Mouse (Mus musculus) cerebellum, adult (tissue): Measurements from ENCODE around the gene Tsc22d1.
A peak's percentile ranks its signal among the peaks of the same experiment; 100 is the strongest.

ENCODE experiments used
- ATAC-seq: cut with Nextera tagmentation; 2 replicates; pipeline ENCODE4 v1.9.2; 2017; ENCODE audit warnings: mild to moderate bottlenecking, moderate library complexity, mixed read lengths; ENCODE audit not compliant: insufficient number of reproducible peaks, low FRiP score, low TSS enrichment

Tsc22d1 gene

GRCm38 (mm10) chr14:76544136-76544535 is 129.4 kb downstream of the Tsc22d1 start:
- ATAC-seq, result no peak

- ATAC-seq, result no peak
Observed at GRCm38 (mm10) chr14:76555263-76556030, 140.7 kb downstream of the Tsc22d1 start.

- peak; percentile 78 for ATAC-seq
Observed at GRCm38 (mm10) chr14:76556031-76556851, 141.5 kb downstream of the Tsc22d1 start.

- peak; percentile 54 for ATAC-seq
Observed at GRCm38 (mm10) chr14:76556852-76557208, 142.1 kb downstream of the Tsc22d1 start, which contains the start of gene Serp2. Gene Serp2 (minus strand): TSS chr14:76556889.
